Comparison of ENCODE assay signal across 16 mouse cellular contexts in the genomic region with DNA sequence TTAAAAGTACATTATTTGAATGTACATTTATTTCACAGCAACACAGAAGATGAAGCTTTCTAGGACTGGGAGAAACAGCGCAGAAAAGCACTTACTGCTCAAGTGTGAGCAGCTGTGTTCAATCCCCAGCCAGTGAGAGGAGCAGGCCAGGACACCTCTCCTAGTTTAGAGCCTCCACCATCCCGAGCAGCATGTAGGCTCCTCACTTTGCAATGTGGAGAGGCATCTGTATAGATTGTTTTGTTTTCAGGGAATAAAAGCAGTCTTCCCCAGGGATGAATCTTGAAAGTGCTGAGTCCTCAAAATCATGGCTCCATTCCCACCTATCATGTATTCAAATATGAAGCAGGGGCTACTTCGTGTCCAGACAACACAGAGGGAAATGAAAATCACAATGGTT.
"Had no signal": no experiment of that assay in that cellular context is flagged by ENCODE, and none has a peak within 500 bp of the region (broad histone marks: within the 10 kb centered on the region; RNA-seq: fewer than 3 reads in every experiment).

No protein-coding gene starts in this region.

- H3K4me2 ChIP-seq: liver, embryonic 13.5 days; midbrain, embryonic 12.5 days; midbrain, embryonic 15.5 days had no signal

- H3K4me3 ChIP-seq: left cerebral cortex, adult 2 months; liver, embryonic 13.5 days; midbrain, embryonic 12.5 days; midbrain, embryonic 15.5 days; myocyte had no signal

- H3K27ac ChIP-seq: kidney, postnatal 0 days; left cerebral cortex, adult 2 months; liver, embryonic 13.5 days; midbrain, embryonic 12.5 days; midbrain, embryonic 15.5 days had no signal

- DNase-seq: kidney, adult 2 months; kidney, postnatal 25 days; layer of hippocampus, postnatal 36 days; liver, embryonic 13.5 days; lung, adult 2 months; lung, postnatal 14 days; right cerebral cortex, adult 18-20 months; right cerebral cortex, postnatal 14 days; right cerebral cortex, postnatal 4 days; thymus, adult 18-20 months; thymus, postnatal 36 days had no signal

- ATAC-seq: midbrain, embryonic 15.5 days had no signal

- H3K9me3 ChIP-seq: liver, embryonic 13.5 days; midbrain, embryonic 12.5 days; midbrain, embryonic 15.5 days had no signal

- H3K9ac ChIP-seq: liver, embryonic 13.5 days; midbrain, embryonic 12.5 days; midbrain, embryonic 15.5 days had no signal

- H3K4me1 ChIP-seq: liver, embryonic 13.5 days had no signal

- H3K36me3 ChIP-seq: liver, embryonic 13.5 days; midbrain, embryonic 12.5 days; midbrain, embryonic 15.5 days had no signal

- H3K27me3 ChIP-seq: liver, embryonic 13.5 days; midbrain, embryonic 12.5 days; midbrain, embryonic 15.5 days had no signal
